Mouse (Mus musculus): ENCODE measurements at regions not wholly inside any gene's neighbourhood (a gene's known extent, or its start where the extent isn't known, plus 50 kb on each side); places are given as distances from the start of the nearest gene placed in this dataset.

DNA sequence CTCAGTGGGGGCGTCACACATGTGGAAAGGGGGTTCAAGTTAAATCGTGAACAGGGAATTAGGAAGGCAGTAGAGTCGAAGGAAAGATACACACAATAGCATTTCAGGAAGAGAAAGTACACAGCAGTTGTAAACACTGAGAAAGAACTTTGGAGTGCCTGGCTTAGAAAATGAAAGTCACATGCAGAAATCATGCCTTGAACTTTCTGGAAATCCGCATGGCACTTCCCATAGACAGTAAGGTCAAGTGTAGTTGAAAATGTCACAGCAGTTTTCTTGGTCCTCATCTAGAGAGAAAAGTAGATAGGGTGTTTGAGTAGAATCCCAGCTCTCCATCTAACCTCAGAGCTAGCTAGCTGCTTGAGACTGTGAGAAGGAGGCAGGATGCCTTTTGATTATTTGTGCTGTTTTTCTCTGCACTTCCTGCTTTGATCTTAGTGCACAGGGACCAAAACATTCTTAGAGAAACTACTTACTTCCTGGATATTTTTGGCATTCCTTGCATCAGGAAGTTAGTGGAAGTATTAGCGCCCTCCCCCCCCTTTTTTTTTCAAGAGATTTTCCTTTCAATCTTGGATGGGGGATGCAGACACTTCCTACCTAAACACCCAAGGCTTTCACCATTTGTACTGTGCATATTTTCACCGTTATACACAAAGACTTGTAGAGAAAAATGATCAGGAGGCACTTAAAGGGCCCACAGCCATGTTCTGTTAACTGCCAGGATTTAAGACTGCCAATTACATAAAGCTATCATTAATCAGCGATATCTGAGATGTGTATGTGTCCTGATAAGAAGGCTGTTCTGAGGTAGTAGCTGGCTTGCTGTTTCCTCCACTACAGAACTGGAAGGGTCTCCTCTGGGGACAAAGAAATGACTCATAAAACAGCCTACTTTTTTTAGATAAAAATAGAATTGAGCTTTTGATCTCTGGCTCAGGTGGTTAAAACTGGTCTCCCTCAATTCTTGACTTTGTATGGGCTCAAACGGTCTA, 118.2 kb downstream of the Gm10295 start:
- Histone ChIP-seq H3ac (ENCODE audit: control insufficient read depth, insufficient read length) (no peak overlapping the region), H3K79me2 (ENCODE audit: control insufficient read depth, insufficient read depth) (no peaks in the 10 kb centered on the region), H3K27me3 (ENCODE audit: control insufficient read depth, insufficient read depth, insufficient read length) (no peaks in the 10 kb centered on the region), H3K4me3 (no peak overlapping the region), H3K4me2 (ENCODE audit: low read depth) (peak overlapping the region; percentile 6), H3K36me3 (ENCODE audit: control insufficient read depth, insufficient read depth) (no peaks in the 10 kb centered on the region)
- no peak for TF ChIP-seq REST (IDR thresholded peaks at IDR 0.05; ENCODE audit: insufficient read depth, insufficient read length)
- no peak for TF ChIP-seq MYOD1 (IDR thresholded peaks at IDR 0.05; ENCODE audit: control insufficient read depth in 1 of 3, insufficient read length in 2 of 3, low read depth in 2 of 3)
- TF ChIP-seq SRF (IDR thresholded peaks at IDR 0.05; ENCODE audit: control insufficient read depth, insufficient read length, low read depth) = no peak
- no peak for TF ChIP-seq MAX (IDR thresholded peaks at IDR 0.05; ENCODE audit: low read depth)
- no peak for TF ChIP-seq MYOG (IDR thresholded peaks at IDR 0.05; ENCODE audit: control insufficient read depth in 1 of 3, insufficient read depth in 1 of 3, insufficient read length in 2 of 3, low read depth in 2 of 3)
- no peak for TF ChIP-seq CEBPB (IDR thresholded peaks at IDR 0.05; ENCODE audit: insufficient read depth, poor library complexity, severe bottlenecking)
- TF ChIP-seq USF1 (IDR thresholded peaks at IDR 0.05; ENCODE audit: low read depth) = no peak
- no peak for TF ChIP-seq TCF12 (IDR thresholded peaks at IDR 0.05; ENCODE audit: insufficient read depth, poor library complexity, severe bottlenecking)
- no peak for TF ChIP-seq POLR2AphosphoS2 (IDR thresholded peaks at IDR 0.05; ENCODE audit: insufficient read length, low read depth)
- no peak for TF ChIP-seq E2F4 (IDR thresholded peaks at IDR 0.05; ENCODE audit: insufficient read depth)
- no peak for TF ChIP-seq TCF3 (IDR thresholded peaks at IDR 0.05; ENCODE audit: insufficient read length, low read depth)
- TF ChIP-seq POLR2A (IDR thresholded peaks at IDR 0.05; ENCODE audit: insufficient read length, low read depth) = no peak

DNA sequence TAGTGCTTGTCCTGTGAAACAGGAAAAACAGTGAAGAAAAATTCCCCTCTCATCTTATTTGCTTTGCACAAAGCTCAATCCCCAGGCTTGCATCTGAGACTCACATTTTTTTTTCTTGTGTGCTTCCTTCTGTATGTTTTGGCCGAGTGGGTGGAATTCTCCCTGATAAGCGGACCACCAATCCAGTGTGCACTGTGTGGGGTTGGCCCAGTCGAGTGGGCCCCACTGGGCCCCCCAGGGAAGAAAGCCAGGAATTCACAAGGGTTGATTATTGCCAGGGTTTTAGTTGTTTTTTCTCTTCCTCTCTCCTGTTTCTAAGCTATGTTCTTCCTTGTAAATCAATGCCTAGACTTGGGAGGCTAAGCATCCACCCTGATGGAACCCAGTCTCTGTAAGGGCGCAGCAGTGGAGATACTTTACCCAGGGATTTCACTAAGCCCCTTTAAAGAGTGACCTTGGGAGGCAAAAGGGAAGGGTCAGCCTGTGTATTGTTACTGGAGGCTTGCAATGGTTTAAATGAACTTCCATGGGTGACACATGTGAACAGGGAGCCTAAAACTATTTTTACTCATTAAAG, 120.3 kb downstream of the Gm10295 start:
- Histone ChIP-seq H3K4me3 (no peak overlapping the region), H3K27me3 (ENCODE audit: control insufficient read depth, insufficient read depth, insufficient read length) (no peaks in the 10 kb centered on the region), H3K4me2 (ENCODE audit: low read depth) (no peak overlapping the region), H3ac (ENCODE audit: control insufficient read depth, insufficient read length) (no peak overlapping the region), H3K36me3 (ENCODE audit: control insufficient read depth, insufficient read depth) (no peaks in the 10 kb centered on the region), H3K79me2 (ENCODE audit: control insufficient read depth, insufficient read depth) (no peaks in the 10 kb centered on the region)
- no peak for TF ChIP-seq POLR2A (IDR thresholded peaks at IDR 0.05; ENCODE audit: insufficient read length, low read depth)
- no peak for TF ChIP-seq TCF3 (IDR thresholded peaks at IDR 0.05; ENCODE audit: insufficient read length, low read depth)
- no peak for TF ChIP-seq REST (IDR thresholded peaks at IDR 0.05; ENCODE audit: insufficient read depth, insufficient read length)
- no peak for TF ChIP-seq POLR2AphosphoS2 (IDR thresholded peaks at IDR 0.05; ENCODE audit: insufficient read length, low read depth)
- TF ChIP-seq USF1 (IDR thresholded peaks at IDR 0.05; ENCODE audit: low read depth) = no peak
- TF ChIP-seq CEBPB (IDR thresholded peaks at IDR 0.05; ENCODE audit: insufficient read depth, poor library complexity, severe bottlenecking) = no peak
- no peak for TF ChIP-seq MYOD1 (IDR thresholded peaks at IDR 0.05; ENCODE audit: control insufficient read depth in 1 of 3, insufficient read length in 2 of 3, low read depth in 2 of 3)
- TF ChIP-seq SRF (IDR thresholded peaks at IDR 0.05; ENCODE audit: control insufficient read depth, insufficient read length, low read depth) = no peak
- no peak for TF ChIP-seq E2F4 (IDR thresholded peaks at IDR 0.05; ENCODE audit: insufficient read depth)
- no peak for TF ChIP-seq MYOG (IDR thresholded peaks at IDR 0.05; ENCODE audit: control insufficient read depth in 1 of 3, insufficient read depth in 1 of 3, insufficient read length in 2 of 3, low read depth in 2 of 3)
- no peak for TF ChIP-seq TCF12 (IDR thresholded peaks at IDR 0.05; ENCODE audit: insufficient read depth, poor library complexity, severe bottlenecking)
- TF ChIP-seq MAX (IDR thresholded peaks at IDR 0.05; ENCODE audit: low read depth) = no peak

DNA sequence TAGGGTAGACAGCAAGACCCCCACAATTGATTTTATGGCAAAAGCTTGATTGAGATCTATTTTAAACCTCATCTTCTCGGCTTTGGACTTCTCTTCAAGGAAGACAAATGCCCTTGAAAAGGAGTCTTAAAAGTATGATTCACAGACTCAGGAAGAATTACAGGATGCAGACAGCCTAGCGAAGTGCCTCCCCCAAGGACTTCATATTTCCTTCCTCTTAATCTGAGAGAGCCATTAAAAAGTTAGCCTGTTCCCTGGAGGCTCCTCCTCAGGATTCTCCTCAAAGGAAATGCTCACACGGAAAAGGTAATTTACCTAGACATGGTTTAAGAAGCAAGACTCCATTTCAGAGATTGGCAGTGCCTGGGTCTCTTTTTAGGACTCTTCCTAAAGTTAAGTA, 122.1 kb downstream of the Gm10295 start:
- Histone ChIP-seq H3K4me3 (no peak overlapping the region), H3ac (ENCODE audit: control insufficient read depth, insufficient read length) (no peak overlapping the region), H3K79me2 (ENCODE audit: control insufficient read depth, insufficient read depth) (no peaks in the 10 kb centered on the region), H3K36me3 (ENCODE audit: control insufficient read depth, insufficient read depth) (no peaks in the 10 kb centered on the region), H3K27me3 (ENCODE audit: control insufficient read depth, insufficient read depth, insufficient read length) (no peaks in the 10 kb centered on the region), H3K4me2 (ENCODE audit: low read depth) (no peak overlapping the region)
- TF ChIP-seq MYOG (IDR thresholded peaks at IDR 0.05; ENCODE audit: control insufficient read depth in 1 of 3, insufficient read depth in 1 of 3, insufficient read length in 2 of 3, low read depth in 2 of 3) (no peak), MYOD1 (IDR thresholded peaks at IDR 0.05; ENCODE audit: control insufficient read depth in 1 of 3, insufficient read length in 2 of 3, low read depth in 2 of 3) (no peak), SRF (IDR thresholded peaks at IDR 0.05; ENCODE audit: control insufficient read depth, insufficient read length, low read depth) (no peak), MAX (IDR thresholded peaks at IDR 0.05; ENCODE audit: low read depth) (no peak), CEBPB (IDR thresholded peaks at IDR 0.05; ENCODE audit: insufficient read depth, poor library complexity, severe bottlenecking) (no peak), TCF12 (IDR thresholded peaks at IDR 0.05; ENCODE audit: insufficient read depth, poor library complexity, severe bottlenecking) (no peak), USF1 (IDR thresholded peaks at IDR 0.05; ENCODE audit: low read depth) (no peak), TCF3 (IDR thresholded peaks at IDR 0.05; ENCODE audit: insufficient read length, low read depth) (no peak), POLR2AphosphoS2 (IDR thresholded peaks at IDR 0.05; ENCODE audit: insufficient read length, low read depth) (no peak), E2F4 (IDR thresholded peaks at IDR 0.05; ENCODE audit: insufficient read depth) (no peak), POLR2A (IDR thresholded peaks at IDR 0.05; ENCODE audit: insufficient read length, low read depth) (no peak)

DNA sequence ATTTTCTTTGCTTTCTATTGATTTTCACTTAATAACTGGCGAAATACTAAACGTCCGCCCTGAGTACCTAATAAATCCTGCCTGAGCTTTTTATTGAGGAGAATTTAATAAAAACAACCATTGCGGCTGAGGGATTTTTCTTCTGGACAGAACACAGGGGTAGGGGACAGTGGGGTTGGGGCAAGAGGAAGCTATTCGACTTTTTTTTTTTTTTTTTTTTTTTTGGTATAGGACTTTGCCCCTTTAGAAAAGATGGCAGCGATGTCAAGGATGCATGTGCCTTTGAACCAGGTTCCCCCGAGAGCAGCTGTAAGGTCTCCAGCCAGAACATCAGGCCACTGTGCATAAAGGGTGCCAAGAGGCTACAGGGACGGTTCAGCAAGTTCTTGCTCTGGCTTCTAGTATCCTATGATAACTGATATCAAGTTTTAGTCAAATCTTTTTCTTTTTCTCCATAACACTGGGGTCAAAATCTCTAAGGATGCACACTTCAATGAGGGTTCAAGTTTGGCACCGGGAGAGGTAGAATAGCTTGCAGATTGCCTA, 126.9 kb downstream of the Gm10295 start:
- no peak overlapping the region for H3ac ChIP-seq (ENCODE audit: control insufficient read depth, insufficient read length)
- H3K36me3 ChIP-seq (ENCODE audit: control insufficient read depth, insufficient read depth) = no peaks in the 10 kb centered on the region
- H3K4me3 ChIP-seq = no peak overlapping the region
- H3K4me2 ChIP-seq (ENCODE audit: low read depth) = no peak overlapping the region
- H3K79me2 ChIP-seq (ENCODE audit: control insufficient read depth, insufficient read depth) = no peaks in the 10 kb centered on the region
- TF ChIP-seq MYOD1 (IDR thresholded peaks at IDR 0.05; ENCODE audit: control insufficient read depth in 1 of 3, insufficient read length in 2 of 3, low read depth in 2 of 3) (no peak), CEBPB (IDR thresholded peaks at IDR 0.05; ENCODE audit: insufficient read depth, poor library complexity, severe bottlenecking) (no peak), TCF12 (IDR thresholded peaks at IDR 0.05; ENCODE audit: insufficient read depth, poor library complexity, severe bottlenecking) (no peak), E2F4 (IDR thresholded peaks at IDR 0.05; ENCODE audit: insufficient read depth) (no peak), REST (IDR thresholded peaks at IDR 0.05; ENCODE audit: insufficient read depth, insufficient read length) (no peak), TCF3 (IDR thresholded peaks at IDR 0.05; ENCODE audit: insufficient read length, low read depth) (no peak), MYOG (IDR thresholded peaks at IDR 0.05; ENCODE audit: control insufficient read depth in 1 of 3, insufficient read depth in 1 of 3, insufficient read length in 2 of 3, low read depth in 2 of 3) (no peak), POLR2A (IDR thresholded peaks at IDR 0.05; ENCODE audit: insufficient read length, low read depth) (no peak), MAX (IDR thresholded peaks at IDR 0.05; ENCODE audit: low read depth) (no peak), SRF (IDR thresholded peaks at IDR 0.05; ENCODE audit: control insufficient read depth, insufficient read length, low read depth) (no peak), POLR2AphosphoS2 (IDR thresholded peaks at IDR 0.05; ENCODE audit: insufficient read length, low read depth) (no peak), USF1 (IDR thresholded peaks at IDR 0.05; ENCODE audit: low read depth) (no peak)
- H3K27me3 ChIP-seq (ENCODE audit: control insufficient read depth, insufficient read depth, insufficient read length) = no peaks in the 10 kb centered on the region
